Mouse (Mus musculus) lung, postnatal 0 days (tissue): ENCODE data around the gene Abcb1a.

ENCODE experiments used
- CTCF ChIP-seq: IDR thresholded peaks from 2 replicates; pipeline ENCODE4 v1.5.1; 2016; ENCODE audit warnings: antibody characterized with exemption, mild to moderate bottlenecking
- EP300 ChIP-seq: IDR thresholded peaks from 2 replicates; pipeline ENCODE4 v1.6.1; 2016; ENCODE audit warnings: antibody characterized with exemption, mild to moderate bottlenecking, control low read depth

- no peak for TF ChIP-seq CTCF
- TF ChIP-seq EP300, result no peak
Observed at GRCm38 (mm10) chr5:8716061-8716460, 56.2 kb downstream of the Abcb1a start.
